Mouse (Mus musculus) C2C12 (cell line): ENCODE results near the gene Ptgds.

Source experiments
- CTCF ChIP-seq: IDR thresholded peaks from one replicate; pipeline ENCODE4 v1.5.1; 2011; ENCODE audit not compliant: control insufficient read depth, insufficient read depth, insufficient read length
- MYOG ChIP-seq: IDR thresholded peaks from one replicate; pipeline ENCODE4 v1.6.1; 2011; ENCODE audit not compliant: control insufficient read depth, insufficient read length; ENCODE audit errors: extremely low read depth
- USF1 ChIP-seq: IDR thresholded peaks from one replicate; pipeline ENCODE4 v1.6.1; 2011; ENCODE audit warnings: low read depth, mild to moderate bottlenecking, control low read depth, moderate library complexity

DNA sequence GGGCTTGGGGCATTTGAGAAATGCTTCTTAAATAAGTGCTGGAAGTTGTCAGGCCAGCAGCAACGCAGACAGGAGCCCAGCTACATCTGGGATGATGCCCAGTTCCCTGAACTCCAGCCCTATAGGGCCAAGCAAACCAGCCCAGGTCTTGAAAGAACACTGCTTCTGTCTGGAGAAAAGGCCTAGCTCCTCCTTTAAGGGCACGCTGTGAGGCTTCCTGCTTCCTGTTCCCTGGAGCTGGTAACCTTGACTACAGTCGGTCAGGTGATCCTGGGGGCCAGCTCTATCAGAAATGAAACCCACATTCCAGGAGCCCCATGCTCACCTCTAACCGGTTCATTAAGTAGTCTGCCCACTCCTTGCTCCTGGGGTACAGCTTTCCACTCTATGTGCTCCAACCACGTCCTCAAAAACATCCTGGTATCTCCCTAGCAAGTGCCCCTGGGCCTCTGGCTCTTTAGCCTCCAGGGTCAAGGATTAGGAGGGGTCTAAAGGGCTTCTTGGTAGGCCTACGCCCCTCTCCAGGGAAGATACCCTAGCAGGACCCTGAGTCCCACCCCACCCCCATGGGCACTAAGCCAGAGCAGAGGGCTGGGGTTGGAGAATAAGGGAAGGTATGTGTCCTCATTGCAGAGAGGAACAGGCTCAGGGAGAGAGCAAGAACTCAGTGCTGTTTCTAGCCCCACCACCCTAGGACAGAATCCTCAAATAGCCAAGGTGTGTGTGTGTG, 28.2 kb upstream of the Ptgds start:
- TF ChIP-seq MYOG (no peak), CTCF (no peak), USF1 (no peak)
